Mouse (Mus musculus) MEL (cell line): ENCODE results near the gene Nlrx1. TPM values are rescaled to one million over a fixed set of nuclear protein-coding genes. Genes with fewer than 3 reads are reported as not detected.

Experiments used
- DNase-seq: peaks from one replicate; pipeline ENCODE4 v3.0.0; 2011; ENCODE audit warnings: low read depth, low spot score
- H3K27ac ChIP-seq: 2 replicates; pipeline ENCODE4 v1.5.1; 2012; ENCODE audit warnings: low read depth, mild to moderate bottlenecking, control low read depth, low read length, moderate library complexity; ENCODE audit not compliant: control insufficient read depth
- H3K27me3 ChIP-seq, 2 experiments: fragments of 150-350 bp in 1 of 2; sonication (generic) in 1 of 2; 2 replicates each; pipeline ENCODE4 v1.6.1; 2012; ENCODE audit warnings: low read length in 2 of 2, mild to moderate bottlenecking in 2 of 2, improper control_type of control experiment in 1 of 2, moderate library complexity in 1 of 2; ENCODE audit not compliant: insufficient read depth in 2 of 2, control insufficient read depth in 1 of 2
- H3K36me3 ChIP-seq, 2 experiments: 2 replicates each; pipeline ENCODE4 v1.6.1; 2012 to 2014; ENCODE audit warnings: low read length in 2 of 2, improper control_type of control experiment in 1 of 2, inconsistent platforms in 1 of 2, mild to moderate bottlenecking in 1 of 2; ENCODE audit not compliant: insufficient read depth in 2 of 2, control insufficient read depth in 1 of 2
- H3K4me1 ChIP-seq, 2 experiments: fragments of 150-350 bp in 1 of 2; sonication (generic) in 1 of 2; 2 replicates each; pipeline ENCODE4 v1.6.1; 2012; ENCODE audit warnings: low read length in 2 of 2, improper control_type of control experiment in 1 of 2, mild to moderate bottlenecking in 1 of 2; ENCODE audit not compliant: insufficient read depth in 2 of 2, control insufficient read depth in 1 of 2
- H3K4me3 ChIP-seq, 2 experiments: fragments of 150-350 bp in 1 of 2; sonication (generic) in 1 of 2; 2 replicates each; pipeline ENCODE4 v1.5.1; 2012; ENCODE audit warnings: low read depth in 2 of 2, low read length in 2 of 2, mild to moderate bottlenecking in 2 of 2, moderate library complexity in 2 of 2, control low read depth in 1 of 2, improper control_type of control experiment in 1 of 2; ENCODE audit not compliant: control insufficient read depth in 1 of 2, insufficient read depth in 1 of 2
- H3K79me2 ChIP-seq: 2 replicates; pipeline ENCODE4 v1.6.1; 2012; ENCODE audit warnings: mild to moderate bottlenecking, low read length, moderate library complexity; ENCODE audit not compliant: control insufficient read depth, poor library complexity, insufficient read depth
- H3K9ac ChIP-seq: 2 replicates; pipeline ENCODE4 v1.6.1; 2012; ENCODE audit warnings: low read depth, mild to moderate bottlenecking, control low read depth, low read length, moderate library complexity; ENCODE audit not compliant: control insufficient read depth, poor library complexity, severe bottlenecking
- H3K9me3 ChIP-seq: fragments of 150-350 bp; sonication (generic); replicated peaks from 2 replicates; pipeline ENCODE4 v1.6.1; 2012; ENCODE audit warnings: mild to moderate bottlenecking, low read length, improper control_type of control experiment, moderate library complexity; ENCODE audit not compliant: insufficient read depth
- BHLHE40 ChIP-seq: IDR thresholded peaks from 2 replicates; pipeline ENCODE4 v1.6.1; 2012; ENCODE audit warnings: low read depth, mild to moderate bottlenecking, inconsistent platforms, low read length, improper control_type of control experiment, borderline replicate concordance
- E2F4 ChIP-seq: IDR thresholded peaks from 2 replicates; pipeline ENCODE4 v1.6.1; 2011; ENCODE audit warnings: low read depth, low read length, improper control_type of control experiment, borderline replicate concordance
- GABPA ChIP-seq: IDR thresholded peaks from 2 replicates; pipeline ENCODE4 v1.6.1; 2012; ENCODE audit warnings: low read depth, mild to moderate bottlenecking, inconsistent platforms, low read length, improper control_type of control experiment, moderate library complexity
- JUND ChIP-seq: IDR thresholded peaks from 2 replicates; pipeline ENCODE4 v1.6.1; 2011; ENCODE audit warnings: low read depth, mild to moderate bottlenecking, improper control_type of control experiment, low read length
- MAFK ChIP-seq: IDR thresholded peaks from 2 replicates; pipeline ENCODE4 v1.6.1; 2011; ENCODE audit warnings: low read depth, mild to moderate bottlenecking, low read length, improper control_type of control experiment, borderline replicate concordance
- MAZ ChIP-seq: IDR thresholded peaks from 2 replicates; pipeline ENCODE4 v1.6.1; 2012; ENCODE audit warnings: low read depth, mild to moderate bottlenecking, inconsistent platforms, low read length, improper control_type of control experiment
- MXI1 ChIP-seq: IDR thresholded peaks from 2 replicates; pipeline ENCODE4 v1.6.1; 2011; ENCODE audit warnings: mild to moderate bottlenecking, low read depth, low read length, improper control_type of control experiment
- NELFE ChIP-seq: IDR thresholded peaks from 2 replicates; pipeline ENCODE4 v1.6.1; 2011; ENCODE audit warnings: low read depth, low read length, improper control_type of control experiment
- NRF1 ChIP-seq: IDR thresholded peaks from 2 replicates; pipeline ENCODE4 v1.6.1; 2014; ENCODE audit warnings: low read depth, mild to moderate bottlenecking, inconsistent platforms, low read length, improper control_type of control experiment, moderate library complexity; ENCODE audit not compliant: poor library complexity, insufficient read depth, severe bottlenecking
- POLR2A ChIP-seq, 2 experiments: IDR thresholded peaks; 2 replicates each; pipeline ENCODE4 v1.6.1; 2011 to 2012; ENCODE audit warnings: low read length in 2 of 2, mild to moderate bottlenecking in 2 of 2, control low read depth in 1 of 2, improper control_type of control experiment in 1 of 2, low read depth in 1 of 2, moderate library complexity in 1 of 2; ENCODE audit not compliant: control insufficient read depth in 1 of 2, insufficient read depth in 1 of 2, poor library complexity in 1 of 2
- POLR2AphosphoS2 ChIP-seq: IDR thresholded peaks from 2 replicates; pipeline ENCODE4 v1.6.1; 2011; ENCODE audit warnings: low read length, improper control_type of control experiment
- POLR2AphosphoS5 ChIP-seq: IDR thresholded peaks from 2 replicates; pipeline ENCODE4 v1.6.1; 2012; ENCODE audit warnings: low read depth, borderline replicate concordance, mild to moderate bottlenecking, inconsistent platforms, low read length, moderate library complexity, mixed read lengths
- RAD21 ChIP-seq: IDR thresholded peaks from 2 replicates; pipeline ENCODE4 v1.6.1; 2011; ENCODE audit warnings: mild to moderate bottlenecking, low read depth, low read length, improper control_type of control experiment
- TAL1 ChIP-seq: IDR thresholded peaks from 2 replicates; pipeline ENCODE4 v1.6.1; 2012; ENCODE audit warnings: mild to moderate bottlenecking, inconsistent platforms, low read length, moderate library complexity, mixed read lengths
- TBP ChIP-seq: IDR thresholded peaks from 2 replicates; pipeline ENCODE4 v1.8.0; 2011; ENCODE audit warnings: low read depth, low read length, improper control_type of control experiment
- USF2 ChIP-seq, 2 experiments: IDR thresholded peaks; 2 replicates each; pipeline ENCODE4 v1.6.1; 2011 to 2012; ENCODE audit warnings: improper control_type of control experiment in 2 of 2, low read length in 2 of 2, borderline replicate concordance in 1 of 2, inconsistent platforms in 1 of 2, low read depth in 1 of 2, mild to moderate bottlenecking in 1 of 2; ENCODE audit not compliant: insufficient read depth in 1 of 2
- ZMIZ1 ChIP-seq: IDR thresholded peaks from 2 replicates; pipeline ENCODE4 v1.6.1; 2012; ENCODE audit warnings: low read depth, mild to moderate bottlenecking, inconsistent platforms, low read length, improper control_type of control experiment, moderate library complexity
- ZNF384 ChIP-seq: IDR thresholded peaks from 2 replicates; pipeline ENCODE4 v1.6.1; 2012; ENCODE audit warnings: low read depth, mild to moderate bottlenecking, inconsistent platforms, low read length, improper control_type of control experiment
- polyA plus RNA-seq, 2 experiments: library from polyadenylated mRNA; stranded (reverse) in 1 of 2; unstranded in 1 of 2; fragments of >175 nt in 1 of 2; fragments of >200 nt in 1 of 2; gene quantifications; 2 replicates each; pipeline versions ENCODE4 v1.2.1 to v1.2.4; 2012; ENCODE audit warnings: low replicate concordance in 2 of 2, low read depth in 1 of 2; ENCODE audit not compliant: insufficient read length in 2 of 2, insufficient read depth in 1 of 2, missing spikeins in 1 of 2
- total RNA-seq: library from RNA; depleted of rRNA; stranded (reverse); fragments of 300-350 nt; gene quantifications from 2 replicates; pipeline ENCODE4 v1.2.3, GENCODE M21; 2012

Nlrx1 gene
- total and polyA plus RNA-seq, 3 experiments = 1.2 to 7.0 TPM; not detected in 1

DNA sequence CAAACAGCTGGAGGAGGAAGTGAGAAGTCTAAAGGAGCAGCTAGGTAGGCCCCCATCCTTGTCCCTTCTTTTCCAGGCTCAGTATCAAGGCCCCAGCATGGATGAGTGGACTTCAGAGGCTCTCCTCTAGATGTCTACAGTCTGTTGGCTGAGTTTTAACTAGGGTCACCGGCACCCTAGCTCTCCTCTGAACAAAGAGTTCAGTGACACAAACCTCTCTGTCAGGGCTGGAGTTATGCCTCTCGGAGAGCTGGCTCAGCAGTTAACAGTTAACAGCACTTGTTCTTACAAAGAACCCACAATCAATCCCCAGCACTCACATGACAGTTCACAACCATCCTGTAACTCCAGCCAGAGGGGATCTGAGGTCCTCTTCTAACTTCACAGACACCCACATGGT lies 24.8 kb downstream of the Nlrx1 start:
- TF ChIP-seq GABPA (no peak), POLR2A (IDR thresholded peaks at IDR 0.05; ENCODE audit: control insufficient read depth in 1 of 2, insufficient read depth in 1 of 2, low read depth in 1 of 2, low read length in 2 of 2, poor library complexity in 1 of 2) (no peak), MAFK (no peak), POLR2AphosphoS2 (no peak), TBP (no peak)
- Histone ChIP-seq H3K4me3 (no peak overlapping the region), H3K36me3 (no peaks in the 10 kb centered on the region), H3K9ac (no peak overlapping the region), H3K27ac (no peak overlapping the region), H3K27me3 (no peaks in the 10 kb centered on the region), H3K79me2 (no peaks in the 10 kb centered on the region), H3K9me3 (no peaks in the 10 kb centered on the region), H3K4me1 (no peaks in the 10 kb centered on the region)
- no peak for DNase-seq

DNA sequence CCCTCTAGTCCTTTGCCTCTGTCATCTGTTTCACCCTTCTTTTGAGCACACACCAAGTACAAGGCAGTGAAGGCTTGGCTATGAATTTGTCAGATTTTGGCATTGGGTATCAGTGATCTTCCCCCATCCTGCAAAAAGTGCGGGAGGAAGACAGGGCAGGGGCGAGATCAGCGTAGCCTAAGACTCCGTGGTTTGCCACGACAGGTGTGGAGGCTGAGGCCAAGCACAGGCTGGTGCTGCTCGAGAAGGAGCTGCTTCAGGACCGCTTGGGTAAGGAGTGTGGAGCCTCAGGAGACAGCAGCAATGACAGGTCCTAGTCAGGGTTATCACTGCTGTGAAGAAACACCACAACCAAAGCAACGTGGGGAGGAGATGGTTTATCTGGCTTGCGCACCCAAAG lies 27.0 kb downstream of the Nlrx1 start:
- DNase-seq = no peak
- no peaks in the 10 kb centered on the region for H3K36me3 ChIP-seq
- H3K9ac ChIP-seq = no peak overlapping the region
- no peak overlapping the region for H3K27ac ChIP-seq
- H3K27me3 ChIP-seq = no peaks in the 10 kb centered on the region
- TF ChIP-seq MAFK = no peak
- no peak for TF ChIP-seq NRF1
- no peak for TF ChIP-seq JUND
- TF ChIP-seq ZMIZ1 = no peak
- no peak for TF ChIP-seq ZNF384
- no peak for TF ChIP-seq MXI1
- no peak for TF ChIP-seq E2F4
- TF ChIP-seq USF2 (IDR thresholded peaks at IDR 0.05; ENCODE audit: borderline replicate concordance in 1 of 2, insufficient read depth in 1 of 2, low read depth in 1 of 2, low read length in 2 of 2) = no peak
- TF ChIP-seq RAD21 = no peak
- no peak for TF ChIP-seq POLR2AphosphoS2
- no peak for TF ChIP-seq NELFE
- TF ChIP-seq TAL1 = no peak
- TF ChIP-seq BHLHE40 = no peak
- no peak for TF ChIP-seq MAZ
- TF ChIP-seq POLR2AphosphoS5 = no peak
- H3K9me3 ChIP-seq = no peaks in the 10 kb centered on the region
- H3K79me2 ChIP-seq = no peaks in the 10 kb centered on the region
- no peak overlapping the region for H3K4me3 ChIP-seq
- H3K4me1 ChIP-seq = no peaks in the 10 kb centered on the region
